In genomic region chr6:140548082-140548769, GRCm38 (mm10) we compare ENCODE assay signal across 9 mouse cellular contexts.
A peak's percentile ranks its signal among the peaks of the same experiment; 100 is the strongest.
DNase-seq lines count a peak whose midpoint lies in the region; ATAC-seq and TF ChIP-seq lines count a peak whose summit lies in the region.
"Had no signal": no experiment of that assay in that cellular context is flagged by ENCODE, and none has a peak within 500 bp of the region (broad histone marks: within the 10 kb centered on the region; RNA-seq: fewer than 3 reads in every experiment).

No protein-coding gene starts in this region.

- H3K4me2 ChIP-seq in stomach, embryonic 16.5 days (ENCODE audit: low read depth, low read length) = no peak overlapping the region

- peak; percentile 54 for ATAC-seq in activated CD4-positive, CD25-positive, alpha-beta regulatory T cell, adult 4 months
- ATAC-seq in stomach, embryonic 16.5 days (ENCODE audit: insufficient read depth, low FRiP score) = peak; percentile 42

- no peak for TF ChIP-seq CTCF in liver, adult 2 months (IDR thresholded peaks at IDR 0.05; ENCODE audit: low read depth, low read length)
- TF ChIP-seq CTCF in gastrocnemius, adult 2 months (IDR thresholded peaks at IDR 0.05) = no peak

- H3K79me2 ChIP-seq in liver, adult 2 months (ENCODE audit: control insufficient read depth, insufficient read depth, low read length) = peaks cover 2% of the 10 kb centered on the region; the same call in 1 of the 2 replicates

- H3K9me3 ChIP-seq in stomach, embryonic 16.5 days (replicated peaks; ENCODE audit: control insufficient read depth, low read length) = no peaks in the 10 kb centered on the region

- DNase-seq in thymus, postnatal 14 days = peak; percentile 23
- no peak for DNase-seq in thymus, adult 18-20 months
- peak; percentile 100 for DNase-seq in liver, adult 2 months (ENCODE audit: extremely low read depth, low read depth, low spot score)
- no peak for DNase-seq in gastrocnemius, adult 2 months
- no peak for DNase-seq in layer of hippocampus, postnatal 25 days (ENCODE audit: extremely low spot score in 1 of 2, low spot score in 1 of 2)
- DNase-seq in frontal cortex, postnatal 14 days (ENCODE audit: low spot score in 2 of 2) = no peak
- DNase-seq: heart, postnatal 10 days had no signal

- peaks cover 17% of the 10 kb centered on the region for H3K4me1 ChIP-seq in liver, adult 2 months (ENCODE audit: control insufficient read depth, insufficient read depth, low read length)
- H3K4me1 ChIP-seq in stomach, embryonic 16.5 days (ENCODE audit: control insufficient read depth, insufficient read depth, low read length) = peaks cover 22% of the 10 kb centered on the region

- no peak overlapping the region for H3K9ac ChIP-seq in liver, adult 2 months (ENCODE audit: low read depth, low read length)
- no peak overlapping the region for H3K9ac ChIP-seq in stomach, embryonic 16.5 days (ENCODE audit: low read length)

- peaks cover 29% of the 10 kb centered on the region for H3K36me3 ChIP-seq in liver, adult 2 months (ENCODE audit: control insufficient read depth, insufficient read depth, low read length)
- peaks cover 12% of the 10 kb centered on the region for H3K36me3 ChIP-seq in stomach, embryonic 16.5 days (ENCODE audit: control insufficient read depth, insufficient read depth, low read length)

- H3K27me3 ChIP-seq in liver, adult 2 months (ENCODE audit: control insufficient read depth, insufficient read depth, low read length) = no peaks in the 10 kb centered on the region
- H3K27me3 ChIP-seq in stomach, embryonic 16.5 days (ENCODE audit: control insufficient read depth, insufficient read depth, low read length) = no peaks in the 10 kb centered on the region

- no peak overlapping the region for H3K4me3 ChIP-seq in liver, adult 2 months (ENCODE audit: insufficient read depth, low read depth, low read length)
- H3K4me3 ChIP-seq in stomach, embryonic 16.5 days (replicated peaks; ENCODE audit: low read length) = no peak overlapping the region
- H3K4me3 ChIP-seq in gastrocnemius, adult 2 months = no peak overlapping the region

- peak overlapping the region; percentile 86 for H3K27ac ChIP-seq in liver, adult 2 months (replicated peaks; ENCODE audit: insufficient read depth, low read depth, low read length)
- peak overlapping the region; percentile 64 for H3K27ac ChIP-seq in stomach, embryonic 16.5 days (ENCODE audit: low read length)
- H3K27ac ChIP-seq in gastrocnemius, adult 2 months = no peak overlapping the region

- intact Hi-C loops in gastrocnemius, adult 2 months (cut with DNase I) = no loop called here

- no peak for TF ChIP-seq POLR2A in liver, adult 2 months (IDR thresholded peaks at IDR 0.05; ENCODE audit: extremely low read depth, insufficient read depth, low read length)

- WGBS in liver, adult 2 months = 32% methylated on average over 5 of the region's 5 CpGs
- 51% methylated on average over 5 of the region's 5 CpGs for WGBS in stomach, embryonic 16.5 days

Comparison
In these comparisons a context has a peak if more than half of its experiments do, and no peak if none do; other contexts are left out.
1. DNase-seq: peak in thymus, postnatal 14 days (single experiment) and liver, adult 2 months (single experiment); none in thymus, adult 18-20 months (0 of 2), gastrocnemius, adult 2 months (single experiment), layer of hippocampus, postnatal 25 days (0 of 2) and frontal cortex, postnatal 14 days (0 of 2).